Mouse (Mus musculus) neural tube, embryonic 13.5 days (tissue): Measurements from ENCODE around the gene Ube2d1. TPM values are rescaled to one million over a fixed set of nuclear protein-coding genes. Genes with fewer than 3 reads are reported as not detected.

Source experiments
- ATAC-seq: fragments of 200-750 bp; cut with Nextera tagmentation; 2 replicates; pipeline ENCODE4 v1.8.0; 2017; ENCODE audit warnings: low read depth, mild to moderate bottlenecking, moderate TSS enrichment, moderate library complexity
- H3K27ac ChIP-seq: fragments of 300-500 bp; sonication (generic); replicated peaks from 2 replicates; pipeline ENCODE4 v1.5.1; 2015; ENCODE audit warnings: moderate library complexity, mild to moderate bottlenecking, inconsistent platforms
- H3K27me3 ChIP-seq: fragments of 300-500 bp; sonication (generic); 2 replicates; pipeline ENCODE4 v1.6.1; 2015; ENCODE audit warnings: mild to moderate bottlenecking, inconsistent platforms
- H3K36me3 ChIP-seq: fragments of 300-500 bp; sonication (generic); 2 replicates; pipeline ENCODE4 v1.6.1; 2015; ENCODE audit warnings: mild to moderate bottlenecking, inconsistent platforms
- H3K4me1 ChIP-seq: fragments of 300-500 bp; sonication (generic); replicated peaks from 2 replicates; pipeline ENCODE4 v1.6.1; 2015; ENCODE audit warnings: inconsistent platforms
- H3K4me2 ChIP-seq: fragments of 300-500 bp; sonication (generic); 2 replicates; pipeline ENCODE4 v1.6.1; 2015; ENCODE audit warnings: inconsistent platforms, mild to moderate bottlenecking, moderate library complexity
- H3K4me3 ChIP-seq: fragments of 300-500 bp; sonication (generic); 2 replicates; pipeline ENCODE4 v1.5.1; 2015; ENCODE audit warnings: mild to moderate bottlenecking, inconsistent platforms
- H3K9ac ChIP-seq: fragments of 300-500 bp; sonication (generic); 2 replicates; pipeline ENCODE4 v1.6.1; 2015; ENCODE audit warnings: moderate library complexity, mild to moderate bottlenecking, inconsistent platforms
- H3K9me3 ChIP-seq: fragments of 300-500 bp; sonication (generic); 2 replicates; pipeline ENCODE4 v1.6.1; 2016; ENCODE audit warnings: inconsistent platforms
- WGBS: fragments of 180-500 bp; shearing (Covaris S2); methylation state at CpG from one replicate; pipeline ENCODE4 v1.1.7; 2015; 5-methylcytosine and 5-hydroxymethylcytosine counted together
- polyA plus RNA-seq: library from polyadenylated mRNA; unstranded; fragments of >200 nt; fragmentation: Nextera tagmentation; extraction: Ambion mirVana; gene quantifications from 2 replicates; pipeline ENCODE4 v1.2.1, GENCODE M21; 2015

The Ube2d1 gene
- polyA plus RNA-seq, 1 experiment from 2014 or later, result 200 TPM

- peaks cover 54% of the 10 kb centered on the region for H3K4me1 ChIP-seq
- H3K9me3 ChIP-seq, result no peaks in the 10 kb centered on the region
- WGBS, result 6% methylated on average over 8 of the region's 8 CpGs
- H3K4me2 ChIP-seq, result peak overlapping the region; percentile 70
- H3K4me3 ChIP-seq, result peak overlapping the region; percentile 97
- H3K9ac ChIP-seq, result peak overlapping the region; percentile 99
- peak overlapping the region; percentile 93 for H3K27ac ChIP-seq
- ATAC-seq, result no peak
- no peaks in the 10 kb centered on the region for H3K27me3 ChIP-seq
- no peaks in the 10 kb centered on the region for H3K36me3 ChIP-seq
Measured at GRCm38 (mm10) chr10:71284131-71284510, 941 bp downstream of the Ube2d1 start.

DNA sequence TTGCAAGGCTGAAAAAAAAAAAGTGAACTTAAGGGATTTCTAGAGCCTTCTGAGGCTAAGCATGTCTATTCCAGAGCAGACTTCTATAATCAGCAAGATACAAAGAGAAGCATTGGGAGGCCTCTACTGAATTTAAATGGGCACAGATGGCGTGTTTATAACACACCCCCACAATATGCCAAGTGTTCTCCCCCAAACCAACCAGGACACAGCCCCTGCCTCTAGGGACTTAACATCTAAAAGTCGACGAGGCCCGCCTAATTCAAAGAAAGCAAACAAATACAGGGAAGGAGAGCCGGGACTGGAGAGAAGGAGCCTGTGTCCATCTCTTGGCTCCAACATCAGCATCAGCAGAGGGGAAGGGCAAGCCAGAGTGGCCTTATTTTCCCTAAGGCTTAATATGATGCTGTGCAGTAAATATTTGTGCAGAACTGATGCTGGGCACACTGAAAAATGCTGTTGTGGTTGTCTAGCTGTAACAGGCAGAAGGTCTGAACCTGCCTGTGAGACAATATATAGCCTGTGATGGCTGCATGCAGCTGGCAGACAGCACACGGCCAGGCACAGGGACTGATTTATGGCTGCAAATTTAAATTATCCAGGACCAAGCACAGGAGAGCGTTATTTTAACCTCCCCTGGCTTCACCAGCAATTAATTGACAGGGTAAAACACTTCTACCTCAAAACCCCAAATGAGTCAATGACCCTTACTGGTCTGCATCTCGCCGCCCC is 11.9 kb downstream of the Ube2d1 start:
- H3K36me3 ChIP-seq, result no peaks in the 10 kb centered on the region
- WGBS, result 12% methylated on average over 9 of the region's 9 CpGs
- 0 out of 2 replicates have a peak overlapping the region, but pooled peaks have one; percentile 3 for H3K9ac ChIP-seq
- H3K4me3 ChIP-seq, result no peak overlapping the region
- peak; percentile 51 for ATAC-seq
- 0 out of 2 replicates have a peak overlapping the region, but pooled peaks have one; percentile 5 for H3K4me2 ChIP-seq
- H3K4me1 ChIP-seq, result peaks cover 28% of the 10 kb centered on the region
- peak overlapping the region; percentile 77 for H3K27ac ChIP-seq
- no peaks in the 10 kb centered on the region for H3K27me3 ChIP-seq
- H3K9me3 ChIP-seq, result no peaks in the 10 kb centered on the region

- Histone ChIP-seq H3K4me1 (peaks cover 58% of the 10 kb centered on the region), H3K27me3 (no peaks in the 10 kb centered on the region), H3K4me2 (no peak overlapping the region), H3K9ac (no peak overlapping the region), H3K27ac (no peak overlapping the region), H3K9me3 (no peaks in the 10 kb centered on the region), H3K36me3 (no peaks in the 10 kb centered on the region), H3K4me3 (no peak overlapping the region)
- no peak for ATAC-seq
- WGBS, result 85% methylated on average over 2 of the region's 2 CpGs
Measured at GRCm38 (mm10) chr10:71267973-71268372, 17.1 kb downstream of the Ube2d1 start.

DNA sequence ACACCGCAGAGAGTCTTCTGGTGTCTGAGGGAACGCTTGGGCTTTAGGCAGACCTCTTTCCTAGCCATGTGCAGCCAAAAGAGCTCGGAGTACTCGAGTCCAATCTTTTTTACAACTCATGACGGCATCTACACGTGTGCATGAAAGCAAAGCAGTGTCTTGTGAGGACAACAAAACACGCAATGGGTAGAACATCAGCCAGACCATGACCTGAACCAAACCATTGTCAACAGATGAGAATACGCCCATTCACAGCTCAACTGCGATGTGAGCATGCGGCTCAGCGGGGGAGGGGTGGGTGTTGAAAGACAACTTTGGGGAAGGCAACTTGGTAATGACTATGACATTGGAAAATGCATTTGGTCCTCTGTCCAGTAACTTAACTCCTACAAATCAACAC is 17.6 kb downstream of the Ube2d1 start:
- no peak overlapping the region for H3K9ac ChIP-seq
- H3K9me3 ChIP-seq, result no peaks in the 10 kb centered on the region
- no peak overlapping the region for H3K27ac ChIP-seq
- no peak for ATAC-seq
- H3K4me3 ChIP-seq, result no peak overlapping the region
- 73% methylated on average over 11 of the region's 11 CpGs for WGBS
- H3K4me1 ChIP-seq, result peaks cover 58% of the 10 kb centered on the region
- no peak overlapping the region for H3K4me2 ChIP-seq
- H3K27me3 ChIP-seq, result no peaks in the 10 kb centered on the region
- H3K36me3 ChIP-seq, result no peaks in the 10 kb centered on the region

- no peaks in the 10 kb centered on the region for H3K9me3 ChIP-seq
- no peak overlapping the region for H3K9ac ChIP-seq
- no peaks in the 10 kb centered on the region for H3K27me3 ChIP-seq
- H3K4me3 ChIP-seq, result no peak overlapping the region
- peaks cover 15% of the 10 kb centered on the region; the same call in 1 of the 2 replicates for H3K36me3 ChIP-seq
- WGBS, result 93% methylated on average over 4 of the region's 4 CpGs
- ATAC-seq, result no peak
- no peak overlapping the region for H3K27ac ChIP-seq
- no peak overlapping the region for H3K4me2 ChIP-seq
- H3K4me1 ChIP-seq, result peaks cover 70% of the 10 kb centered on the region
Measured at GRCm38 (mm10) chr10:71265067-71265466, 20.0 kb downstream of the Ube2d1 start.

- 73% methylated on average over 8 of the region's 8 CpGs for WGBS
- Histone ChIP-seq H3K4me3 (no peak overlapping the region), H3K27me3 (no peaks in the 10 kb centered on the region), H3K27ac (peak overlapping the region; percentile 28; the same call in 1 of the 2 replicates), H3K4me1 (peaks cover 54% of the 10 kb centered on the region), H3K9me3 (no peaks in the 10 kb centered on the region), H3K36me3 (peaks cover 45% of the 10 kb centered on the region), H3K4me2 (no peak overlapping the region), H3K9ac (no peak overlapping the region)
- ATAC-seq, result 0 out of 2 replicates have a peak, but pooled peaks have one; percentile 30
Measured at GRCm38 (mm10) chr10:71261637-71262036, 23.4 kb downstream of the Ube2d1 start.

- Histone ChIP-seq H3K4me1 (peaks cover 36% of the 10 kb centered on the region), H3K4me3 (no peak overlapping the region), H3K9me3 (no peaks in the 10 kb centered on the region), H3K4me2 (no peak overlapping the region), H3K27me3 (no peaks in the 10 kb centered on the region), H3K36me3 (peaks cover 68% of the 10 kb centered on the region), H3K9ac (no peak overlapping the region), H3K27ac (no peak overlapping the region)
- 68% methylated on average over 5 of the region's 5 CpGs for WGBS
- ATAC-seq, result no peak
Measured at GRCm38 (mm10) chr10:71258943-71259342, 26.1 kb downstream of the Ube2d1 start.

- Histone ChIP-seq H3K36me3 (peaks cover 68% of the 10 kb centered on the region), H3K9ac (no peak overlapping the region), H3K9me3 (no peaks in the 10 kb centered on the region), H3K4me1 (peaks cover 32% of the 10 kb centered on the region), H3K27ac (no peak overlapping the region), H3K4me3 (no peak overlapping the region), H3K27me3 (no peaks in the 10 kb centered on the region), H3K4me2 (no peak overlapping the region)
- WGBS, result 86% methylated on average over 8 of the region's 8 CpGs
- ATAC-seq, result no peak
Measured at GRCm38 (mm10) chr10:71258516-71258915, 26.5 kb downstream of the Ube2d1 start.

GRCm38 (mm10) chr10:71253147-71253546 is 31.9 kb downstream of the Ube2d1 start:
- Histone ChIP-seq H3K4me1 (no peaks in the 10 kb centered on the region), H3K4me3 (no peak overlapping the region), H3K9ac (no peak overlapping the region), H3K4me2 (no peak overlapping the region), H3K36me3 (peaks cover 34% of the 10 kb centered on the region), H3K9me3 (no peaks in the 10 kb centered on the region), H3K27me3 (no peaks in the 10 kb centered on the region), H3K27ac (no peak overlapping the region)
- ATAC-seq, result no peak
- WGBS, result 74% methylated on average over 4 of the region's 4 CpGs

DNA sequence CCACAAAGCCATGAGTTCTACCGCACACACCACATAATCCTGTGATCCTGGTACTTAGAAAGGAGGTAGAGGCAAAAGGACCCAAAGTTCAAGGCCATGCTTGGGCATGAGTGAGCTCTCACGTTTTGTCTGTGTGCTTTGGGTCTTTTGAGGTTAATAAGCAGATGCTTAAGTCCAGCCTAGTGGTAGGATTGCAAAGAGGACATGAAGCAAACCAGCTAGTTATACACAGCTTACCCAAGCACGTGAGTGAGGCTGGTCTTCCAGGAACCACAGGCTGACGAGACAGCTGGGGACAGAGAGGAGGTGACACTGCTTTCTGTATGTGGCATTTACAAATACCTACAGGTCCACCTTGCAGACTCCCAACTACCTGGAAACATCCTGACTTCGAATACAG is 32.6 kb downstream of the Ube2d1 start:
- H3K27me3 ChIP-seq, result no peaks in the 10 kb centered on the region
- H3K9me3 ChIP-seq, result no peaks in the 10 kb centered on the region
- no peak overlapping the region for H3K9ac ChIP-seq
- H3K4me3 ChIP-seq, result no peak overlapping the region
- no peak overlapping the region for H3K27ac ChIP-seq
- H3K4me2 ChIP-seq, result no peak overlapping the region
- WGBS, result 82% methylated on average over 5 of the region's 5 CpGs
- H3K36me3 ChIP-seq, result peaks cover 27% of the 10 kb centered on the region
- no peak for ATAC-seq
- H3K4me1 ChIP-seq, result no peaks in the 10 kb centered on the region

GRCm38 (mm10) chr10:71251846-71252245 is 33.2 kb downstream of the Ube2d1 start:
- Histone ChIP-seq H3K9ac (no peak overlapping the region), H3K27ac (no peak overlapping the region), H3K36me3 (peaks cover 23% of the 10 kb centered on the region), H3K4me3 (no peak overlapping the region), H3K4me1 (no peaks in the 10 kb centered on the region), H3K4me2 (no peak overlapping the region), H3K9me3 (no peaks in the 10 kb centered on the region), H3K27me3 (no peaks in the 10 kb centered on the region)
- ATAC-seq, result no peak
- WGBS, result 91% methylated on average over 5 of the region's 5 CpGs

GRCm38 (mm10) chr10:71251256-71251655 is 33.8 kb downstream of the Ube2d1 start:
- Histone ChIP-seq H3K36me3 (peaks cover 19% of the 10 kb centered on the region), H3K9me3 (no peaks in the 10 kb centered on the region), H3K9ac (no peak overlapping the region), H3K4me1 (no peaks in the 10 kb centered on the region), H3K4me3 (no peak overlapping the region), H3K27ac (no peak overlapping the region), H3K27me3 (no peaks in the 10 kb centered on the region), H3K4me2 (no peak overlapping the region)
- no peak for ATAC-seq
- 90% methylated on average over 5 of the region's 5 CpGs for WGBS

DNA sequence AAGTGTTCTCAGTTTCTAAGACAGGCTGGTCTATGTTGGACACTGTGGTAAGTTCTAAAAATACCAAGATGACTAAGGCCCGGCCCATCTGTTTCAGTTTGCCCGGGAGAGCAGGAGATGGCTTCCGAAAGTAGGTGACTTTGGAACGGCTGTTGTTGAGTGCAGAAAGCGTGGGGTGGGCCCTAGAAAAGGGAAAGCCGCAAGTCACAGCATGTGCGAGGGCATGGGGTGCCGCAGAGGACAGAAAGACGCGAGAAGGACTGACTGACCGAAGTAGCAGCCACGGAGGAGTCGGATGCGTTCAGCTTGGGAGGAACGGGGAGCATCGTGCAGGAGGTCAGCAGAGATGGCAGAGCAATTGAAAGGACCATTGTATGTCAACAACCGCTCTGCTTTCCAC is 34.6 kb downstream of the Ube2d1 start:
- WGBS, result 82% methylated on average over 17 of the region's 17 CpGs
- Histone ChIP-seq H3K4me3 (no peak overlapping the region), H3K27ac (no peak overlapping the region), H3K36me3 (peaks cover 12% of the 10 kb centered on the region), H3K4me1 (no peaks in the 10 kb centered on the region), H3K9me3 (no peaks in the 10 kb centered on the region), H3K9ac (no peak overlapping the region), H3K27me3 (no peaks in the 10 kb centered on the region), H3K4me2 (no peak overlapping the region)
- ATAC-seq, result no peak
